Mouse (Mus musculus): ENCODE data around the gene Scrn1.
A peak's percentile ranks its signal among the peaks of the same experiment; 100 is the strongest.

The Scrn1 gene

GRCm38 (mm10) chr6:54528666-54529065 lies 37.6 kb downstream of the Scrn1 start:
- no peak for DNase-seq

GRCm38 (mm10) chr6:54518758-54519157 lies 47.5 kb downstream of the Scrn1 start:
- no peak for DNase-seq

- no peak for DNase-seq
Measured at GRCm38 (mm10) chr6:54516512-54517134, 49.7 kb downstream of the Scrn1 start.

- DNase-seq = no peak
Measured at GRCm38 (mm10) chr6:54512256-54512655, 54.0 kb downstream of the Scrn1 start.

- no peak for DNase-seq
Measured at GRCm38 (mm10) chr6:54509264-54509663, 57.0 kb downstream of the Scrn1 start.

GRCm38 (mm10) chr6:54508256-54508793 lies 58.0 kb downstream of the Scrn1 start:
- DNase-seq = no peak

GRCm38 (mm10) chr6:54507808-54508207 lies 58.5 kb downstream of the Scrn1 start:
- DNase-seq = no peak

- DNase-seq = peak; percentile 80
Measured at GRCm38 (mm10) chr6:54507002-54507401, 59.3 kb downstream of the Scrn1 start.

- no peak for DNase-seq
Measured at GRCm38 (mm10) chr6:54506318-54506717, 60.0 kb downstream of the Scrn1 start.

GRCm38 (mm10) chr6:54502661-54503115 lies 63.6 kb downstream of the Scrn1 start:
- no peak for DNase-seq

- no peak for DNase-seq
Measured at GRCm38 (mm10) chr6:54496214-54496613, 70.1 kb downstream of the Scrn1 start.

- peak; percentile 25 for DNase-seq
Measured at GRCm38 (mm10) chr6:54494612-54495398, 71.5 kb downstream of the Scrn1 start.

GRCm38 (mm10) chr6:54494097-54494496 lies 72.2 kb downstream of the Scrn1 start:
- DNase-seq = no peak

- DNase-seq = no peak
Measured at GRCm38 (mm10) chr6:54491074-54491473, 75.2 kb downstream of the Scrn1 start.

GRCm38 (mm10) chr6:54485973-54486569 lies 80.2 kb downstream of the Scrn1 start:
- no peak for DNase-seq

GRCm38 (mm10) chr6:54485435-54485901 lies 80.8 kb downstream of the Scrn1 start:
- DNase-seq = peak; percentile 25

- DNase-seq = peak; percentile 23
Measured at GRCm38 (mm10) chr6:54485000-54485399, 81.3 kb downstream of the Scrn1 start.

GRCm38 (mm10) chr6:54481390-54482112 lies 84.7 kb downstream of the Scrn1 start:
- no peak for DNase-seq

- DNase-seq = peak; percentile 27
Measured at GRCm38 (mm10) chr6:54478646-54479324, 87.5 kb downstream of the Scrn1 start.

- DNase-seq = no peak
Measured at GRCm38 (mm10) chr6:54475926-54476667, 90.2 kb downstream of the Scrn1 start.

Measured in embryo, embryonic 11 days (tissue).